24 mouse cellular contexts compared by ENCODE assay signal in the genomic region with DNA sequence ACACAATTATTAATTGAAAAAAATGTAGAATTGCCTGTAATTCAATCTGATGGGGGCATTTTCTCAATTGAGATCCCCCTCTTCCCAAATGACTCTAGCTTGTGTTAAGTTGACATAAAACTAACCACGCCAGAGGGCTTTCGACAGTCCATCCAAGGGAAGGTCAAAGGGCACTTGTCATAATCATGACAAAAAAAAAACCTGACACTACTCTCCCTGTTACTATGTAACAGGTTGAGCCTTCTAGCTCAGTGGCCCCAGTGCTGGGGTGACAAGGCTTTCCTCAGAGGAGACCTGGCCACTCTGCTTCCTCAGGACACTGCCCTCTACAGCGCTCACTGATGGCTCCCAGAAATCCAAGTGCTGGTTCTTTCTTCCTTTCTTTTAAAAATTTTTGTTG. TPM values are rescaled to one million over a fixed set of nuclear protein-coding genes. Genes with fewer than 3 reads are reported as not detected.
"Had no signal": no experiment of that assay in that cellular context is flagged by ENCODE, and none has a peak within 500 bp of the region (broad histone marks: within the 10 kb centered on the region; RNA-seq: fewer than 3 reads in every experiment).

No protein-coding gene starts in this region.

- H3K27ac ChIP-seq: liver, embryonic 13.5 days; liver, embryonic 15.5 days; lung, embryonic 15.5 days; macrophage; midbrain, embryonic 12.5 days; neural tube, embryonic 12.5 days had no signal

- H3K27me3 ChIP-seq: liver, embryonic 13.5 days; liver, embryonic 15.5 days; lung, embryonic 15.5 days; megakaryocyte, embryonic 14.5 days; neural tube, embryonic 12.5 days had no signal

- ATAC-seq: liver, postnatal 0 days; lung, postnatal 0 days had no signal

- DNase-seq: liver, embryonic 13.5 days; liver, postnatal 0 days; lung, adult 2 months; lung, postnatal 14 days; midbrain, embryonic 14.5 days; right cerebral cortex, postnatal 14 days; thymus, adult 2 months; thymus, postnatal 25 days; thymus, postnatal 4 days had no signal

- H3K9ac ChIP-seq: liver, embryonic 13.5 days; liver, embryonic 15.5 days; liver, postnatal 0 days; lung, embryonic 15.5 days; midbrain, embryonic 12.5 days; neural tube, embryonic 12.5 days had no signal

- H3K4me1 ChIP-seq: midbrain, embryonic 12.5 days; neural tube, embryonic 12.5 days had no signal

- H3K36me3 ChIP-seq: liver, embryonic 13.5 days; liver, embryonic 15.5 days; lung, embryonic 15.5 days; midbrain, embryonic 12.5 days; neural tube, embryonic 12.5 days had no signal

- H3K4me2 ChIP-seq: liver, embryonic 13.5 days; liver, embryonic 15.5 days; lung, embryonic 15.5 days; midbrain, embryonic 12.5 days; neural tube, embryonic 12.5 days had no signal

- H3K4me3 ChIP-seq: liver, embryonic 13.5 days; liver, embryonic 15.5 days; lung, embryonic 15.5 days; megakaryocyte, embryonic 14.5 days; midbrain, embryonic 12.5 days; neural tube, embryonic 12.5 days had no signal

- H3K9me3 ChIP-seq: liver, embryonic 13.5 days; liver, embryonic 15.5 days; lung, embryonic 15.5 days; midbrain, embryonic 12.5 days; neural tube, embryonic 12.5 days had no signal

RNA-seq across cellular contexts. Expression of a gene that starts 0.7 kb away (rescaled TPM):
- total RNA-seq: midbrain, postnatal 0 days had no signal
- polyA plus RNA-seq: midbrain, embryonic 12.5 days; midbrain, embryonic 14.5 days had no signal

RNA-seq across cellular contexts. Expression of a gene that starts 31.7 kb away (rescaled TPM):
- total RNA-seq: megakaryocyte progenitor cell, adult 5-6 weeks; midbrain, postnatal 0 days; monocyte, adult 5-6 weeks had no signal
- polyA plus RNA-seq: liver, embryonic 13.5 days; liver, embryonic 15.5 days; liver, postnatal 0 days; lung, adult 2 months; lung, embryonic 15.5 days; lung, postnatal 0 days; macrophage; midbrain, embryonic 12.5 days; midbrain, embryonic 14.5 days; midbrain, postnatal 0 days; neural tube, embryonic 12.5 days; neural tube, embryonic 14.5 days; testis, adult 2 months; urinary bladder, adult 2 months had no signal

RNA-seq across cellular contexts. Expression of a gene that starts 36.6 kb away (rescaled TPM):
- total RNA-seq: megakaryocyte progenitor cell, adult 5-6 weeks; monocyte, adult 5-6 weeks; neutrophil, adult 5-6 weeks had no signal
- polyA plus RNA-seq: liver, postnatal 0 days; macrophage; midbrain, embryonic 12.5 days; midbrain, embryonic 14.5 days; neural tube, embryonic 12.5 days; spleen, adult 2 months; testis, adult 2 months had no signal

RNA-seq across cellular contexts. Expression of a gene that starts 37.1 kb away (rescaled TPM):
- total RNA-seq: megakaryocyte progenitor cell, adult 5-6 weeks; midbrain, postnatal 0 days had no signal
- polyA plus RNA-seq: liver, embryonic 13.5 days; liver, embryonic 15.5 days; lung, embryonic 15.5 days; lung, postnatal 0 days; macrophage; midbrain, embryonic 12.5 days; midbrain, embryonic 14.5 days; midbrain, postnatal 0 days; neural tube, embryonic 12.5 days; neural tube, embryonic 14.5 days; urinary bladder, adult 2 months had no signal

RNA-seq across cellular contexts. Expression of a gene that starts 55.8 kb away (rescaled TPM):
- polyA plus RNA-seq: midbrain, embryonic 12.5 days; midbrain, embryonic 14.5 days; neural tube, embryonic 12.5 days; neural tube, embryonic 14.5 days had no signal
